Mouse (Mus musculus) telencephalon, adult 2 months (tissue): ENCODE measurements at regions not wholly inside any gene's neighbourhood (a gene's known extent, or its start where the extent isn't known, plus 50 kb on each side); places are given as distances from the start of the nearest gene placed in this dataset.

Experiments used
- DNase-seq: peaks from one replicate; pipeline ENCODE4 v3.0.0-alpha.2; 2011; ENCODE audit warnings: low read depth, low spot score

DNA sequence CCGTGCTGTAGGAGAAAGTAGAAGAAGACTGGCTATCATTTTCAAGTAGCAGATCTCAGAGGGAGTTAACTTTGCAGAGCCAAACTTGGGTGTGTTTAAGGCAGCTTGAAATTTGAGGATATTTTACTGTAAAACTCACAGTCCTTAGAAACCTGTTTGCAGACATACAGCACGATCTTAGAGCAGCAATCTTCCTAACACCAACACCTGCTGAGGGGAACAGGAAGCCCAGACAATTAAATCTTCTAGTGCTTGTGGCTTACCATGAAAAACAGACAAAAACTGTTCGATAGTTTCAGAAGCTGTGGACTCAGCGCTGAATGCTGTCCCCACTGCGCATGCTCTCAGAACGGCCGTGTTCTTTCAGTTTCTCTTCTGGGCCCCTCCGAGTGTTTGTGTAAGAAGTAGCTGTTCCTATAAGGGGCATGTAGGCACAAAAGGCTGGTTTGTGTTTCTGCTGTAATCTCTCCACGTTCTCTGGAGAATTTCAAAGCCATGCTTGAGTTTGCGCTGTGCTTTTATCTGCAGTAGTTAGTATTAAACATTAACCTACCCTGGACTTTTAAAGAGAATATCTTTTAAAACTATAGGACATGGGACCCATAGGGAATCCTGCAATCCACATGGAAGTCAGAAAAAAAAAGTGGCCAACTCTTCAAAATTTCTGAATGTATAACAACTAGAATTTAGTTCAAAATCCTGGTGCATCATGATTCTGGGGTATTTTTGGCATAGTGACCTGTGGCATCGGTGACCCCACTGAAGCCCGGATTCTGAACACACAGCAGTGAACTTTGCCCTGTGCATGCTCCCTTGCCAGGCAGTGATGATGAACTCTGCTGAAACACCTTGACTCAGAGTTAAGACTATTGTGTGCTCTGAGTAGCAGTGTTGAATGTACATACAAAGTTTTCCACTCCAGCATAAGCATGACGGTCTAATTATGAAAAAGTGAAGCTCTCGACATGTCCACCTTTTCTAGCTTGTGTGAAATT lies 584.4 kb downstream of the Etnk1 start:
- DNase-seq: no peak

DNA sequence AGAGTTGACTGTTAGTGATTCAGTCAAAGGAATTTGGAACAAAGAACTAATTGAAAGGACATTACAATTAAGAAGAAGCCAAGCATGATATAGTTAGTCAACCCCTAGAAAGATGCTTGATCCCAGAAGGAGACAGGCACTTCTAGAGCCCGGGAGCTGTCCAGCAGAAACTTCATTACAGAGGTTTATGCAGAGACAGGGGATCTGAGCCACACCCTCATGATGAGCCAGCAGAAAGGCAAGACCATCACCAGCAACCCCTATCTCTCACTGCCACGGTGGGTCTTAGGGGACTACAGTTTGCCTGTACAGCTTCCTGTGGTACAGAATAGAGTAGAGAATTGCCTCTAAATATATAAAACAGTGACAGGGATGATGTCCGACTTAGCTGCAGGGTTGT lies 590.4 kb downstream of the Etnk1 start:
- DNase-seq: no peak

DNA sequence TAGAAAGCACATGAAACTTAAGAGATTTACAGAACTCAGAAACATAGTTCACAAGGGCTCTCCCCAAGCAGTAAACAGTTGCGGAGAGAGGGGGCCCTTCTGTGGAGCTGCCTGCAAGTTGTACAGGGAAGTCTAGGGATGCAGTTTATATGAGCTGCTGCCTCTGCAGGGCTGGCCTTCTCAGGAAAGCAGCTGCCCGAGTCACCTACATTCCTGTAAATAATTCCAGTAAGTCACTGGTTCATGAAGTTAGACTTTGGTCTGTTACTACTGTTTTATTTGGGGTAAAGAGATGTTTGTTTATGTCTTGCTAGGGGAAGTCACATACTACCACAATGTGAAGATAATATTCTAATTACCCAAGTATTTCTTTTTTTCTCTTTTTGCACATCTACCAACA lies 601.1 kb downstream of the Etnk1 start:
- no peak for DNase-seq
